Mouse (Mus musculus) heart, postnatal 25 days (tissue): Measurements from ENCODE around the gene Wars2. TPM values are rescaled to one million over a fixed set of nuclear protein-coding genes. Genes with fewer than 3 reads are reported as not detected.

Experiments
- DNase-seq: peaks from one replicate; pipeline ENCODE4 v3.0.0; 2022; ENCODE audit warnings: low spot score
- intact Hi-C: fragments of 180-260 bp; cut with DNase I; formaldehyde crosslinking; loops from one replicate; pipeline ENCODE4 v1.15.1; 2025
- total RNA-seq, 2 experiments: library from RNA; stranded (reverse); gene quantifications; 2 replicates each; pipeline ENCODE4 v1.2.3; 2021

Gene Wars2
- total RNA-seq, 2 experiments from 2014 or later, result 6.8 to 8.0 TPM

GRCm38 (mm10) chr3:99183355-99184016 is 42.6 kb downstream of the Wars2 start:
- intact Hi-C loops, result no loop called here
- DNase-seq, result no peak

DNA sequence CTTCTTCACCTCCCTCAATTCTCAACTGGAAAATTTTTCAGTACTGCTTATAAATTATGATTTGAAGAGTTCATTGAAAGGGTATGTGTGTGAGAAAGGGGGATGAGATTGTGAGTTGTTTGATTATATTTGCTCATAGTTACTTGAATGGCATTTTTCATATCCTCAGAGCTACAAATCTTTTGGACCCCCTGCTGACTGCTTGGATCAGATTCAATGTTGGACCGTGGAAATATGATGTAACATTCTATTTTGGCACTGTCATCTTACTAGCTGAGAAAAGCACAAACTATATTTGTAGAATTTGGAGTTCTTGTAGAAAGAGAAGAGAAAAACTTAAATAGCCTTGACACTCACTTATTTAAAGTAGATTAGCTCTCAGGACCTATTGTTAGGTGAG is 43.5 kb downstream of the Wars2 start:
- intact Hi-C loops, result no loop called here
- no peak for DNase-seq

DNA sequence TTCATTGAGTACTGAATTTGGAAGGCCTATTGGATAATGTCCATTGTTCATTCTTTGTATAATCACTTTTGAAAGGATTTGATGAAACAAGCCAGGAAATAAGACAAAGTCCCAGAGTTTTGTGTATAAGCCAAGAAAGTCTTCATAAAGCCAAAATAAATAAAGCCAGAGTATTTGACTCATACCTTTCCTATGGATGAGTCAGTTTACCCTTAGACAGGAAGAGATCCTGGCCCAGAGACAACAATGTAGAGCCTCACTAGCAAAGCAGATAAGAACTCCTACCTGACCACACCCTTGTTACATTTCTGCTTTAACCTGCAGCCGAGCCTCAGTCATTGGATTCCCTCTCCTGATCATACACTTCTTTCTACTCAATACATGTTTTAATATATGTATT is 47.2 kb downstream of the Wars2 start:
- intact Hi-C loops, result no loop called here
- DNase-seq, result no peak

GRCm38 (mm10) chr3:99193576-99193975 is 52.7 kb downstream of the Wars2 start:
- intact Hi-C loops, result no loop called here
- DNase-seq, result no peak

GRCm38 (mm10) chr3:99203331-99203730 is 62.5 kb downstream of the Wars2 start:
- no peak for DNase-seq
- intact Hi-C loops, result no loop called here

DNA sequence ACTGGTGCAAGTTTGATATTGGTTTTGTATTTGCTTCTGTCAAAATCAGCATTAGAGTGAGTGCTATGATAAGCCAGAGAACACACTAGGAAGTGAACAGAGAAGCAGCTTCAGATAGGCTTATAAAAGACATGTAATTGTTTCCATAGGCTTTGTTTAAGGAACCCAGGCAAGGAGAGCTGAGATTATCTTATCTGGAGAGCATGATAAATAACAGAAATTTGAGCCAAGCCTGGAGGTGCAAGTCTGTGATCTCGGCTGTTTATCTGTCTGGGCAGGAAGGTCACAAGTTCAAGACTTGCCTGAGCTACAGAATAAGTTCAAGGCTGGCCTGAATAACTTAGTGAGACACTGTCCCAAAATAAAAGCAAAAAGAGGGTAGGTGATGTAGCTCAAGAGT is 67.5 kb downstream of the Wars2 start:
- no peak for DNase-seq
- intact Hi-C loops, result no loop called here

DNA sequence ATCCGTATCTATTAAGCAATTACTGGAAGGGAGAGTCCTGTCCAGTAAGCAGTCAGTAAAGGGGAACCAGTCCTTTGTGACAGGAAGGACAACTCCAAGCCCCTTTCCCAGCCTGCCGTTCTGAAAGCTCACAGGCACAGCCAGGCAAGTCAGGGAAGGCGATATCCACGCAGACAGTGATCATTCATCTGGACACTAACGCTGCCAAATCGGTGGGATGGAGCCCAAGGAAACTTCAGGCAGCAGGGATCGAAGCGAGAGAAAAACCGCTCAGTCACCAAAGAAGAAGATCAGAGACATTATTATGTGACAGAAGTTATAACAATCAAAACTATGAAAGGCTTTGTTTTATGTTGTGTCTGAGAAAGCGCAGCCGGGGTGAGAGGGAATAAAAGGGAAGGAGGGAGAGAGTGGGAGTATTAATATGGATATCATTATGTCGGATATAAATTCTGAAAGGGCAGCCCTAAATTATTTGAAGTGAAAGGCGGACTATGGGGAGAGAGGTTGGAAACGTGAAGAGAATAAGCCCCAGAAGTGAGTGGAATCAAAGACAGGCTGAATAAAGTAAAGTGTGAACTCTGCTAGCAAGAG is 70.3 kb downstream of the Wars2 start:
- no peak for DNase-seq
- intact Hi-C loops, result no loop called here

GRCm38 (mm10) chr3:99227807-99228206 is 86.9 kb downstream of the Wars2 start:
- intact Hi-C loops, result no loop called here
- no peak for DNase-seq

- intact Hi-C loops, result loop anchor here (2.0 to 5.0 kb wide), 2 partner anchors 634 to 705 kb away; no protein-coding TSS in a partner anchor
- no peak for DNase-seq
Measured at GRCm38 (mm10) chr3:99233393-99234318, 92.8 kb downstream of the Wars2 start.

- intact Hi-C loops, result loop anchor here (2.0 to 5.0 kb wide), 2 partner anchors 633 to 704 kb away; no protein-coding TSS in a partner anchor
- DNase-seq, result no peak
Measured at GRCm38 (mm10) chr3:99234319-99234869, 93.5 kb downstream of the Wars2 start.

DNA sequence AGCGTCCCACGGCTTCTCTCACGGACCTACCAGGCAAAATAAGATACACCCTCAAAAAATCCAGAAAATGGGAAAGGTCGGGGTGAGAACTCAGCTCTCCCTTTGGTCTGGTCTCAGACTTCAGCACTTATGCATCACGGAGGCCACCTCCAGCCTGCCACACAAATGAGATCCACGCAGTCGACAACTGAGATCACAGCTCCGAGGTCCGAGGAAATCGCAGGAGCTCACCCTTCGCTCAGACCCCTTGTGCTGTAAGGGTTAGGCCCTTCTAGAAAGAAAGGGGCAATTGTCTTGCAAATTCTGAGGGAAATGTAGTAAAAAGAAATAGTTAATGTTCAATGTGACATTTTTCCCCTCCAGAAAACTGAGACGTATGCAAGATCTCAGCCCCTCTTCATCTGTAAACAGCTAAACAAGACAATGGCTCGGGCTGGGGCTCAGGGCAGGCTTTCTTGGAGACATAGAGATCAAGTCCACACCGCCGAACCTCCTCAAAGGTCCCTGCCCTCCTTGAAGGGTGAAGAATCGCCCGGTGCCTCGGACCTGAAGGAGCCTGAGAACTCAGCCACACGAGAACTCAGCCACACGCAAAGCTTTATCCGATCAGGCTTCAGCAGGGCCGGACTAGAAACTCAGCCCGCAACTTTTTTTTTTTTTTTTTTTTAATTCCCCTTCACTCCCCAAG is 94.4 kb downstream of the Wars2 start:
- DNase-seq, result no peak
- intact Hi-C loops, result loop anchor here (2.0 kb wide), 1 partner anchor 704 kb away; no protein-coding TSS in a partner anchor

GRCm38 (mm10) chr3:99235804-99236755 is 95.2 kb downstream of the Wars2 start:
- intact Hi-C loops, result loop anchor here (2.0 kb wide), 1 partner anchor 703 kb away; no protein-coding TSS in a partner anchor
- DNase-seq, result no peak

GRCm38 (mm10) chr3:99238691-99239090 is 97.8 kb downstream of the Wars2 start:
- intact Hi-C loops, result no loop called here
- DNase-seq, result no peak

DNA sequence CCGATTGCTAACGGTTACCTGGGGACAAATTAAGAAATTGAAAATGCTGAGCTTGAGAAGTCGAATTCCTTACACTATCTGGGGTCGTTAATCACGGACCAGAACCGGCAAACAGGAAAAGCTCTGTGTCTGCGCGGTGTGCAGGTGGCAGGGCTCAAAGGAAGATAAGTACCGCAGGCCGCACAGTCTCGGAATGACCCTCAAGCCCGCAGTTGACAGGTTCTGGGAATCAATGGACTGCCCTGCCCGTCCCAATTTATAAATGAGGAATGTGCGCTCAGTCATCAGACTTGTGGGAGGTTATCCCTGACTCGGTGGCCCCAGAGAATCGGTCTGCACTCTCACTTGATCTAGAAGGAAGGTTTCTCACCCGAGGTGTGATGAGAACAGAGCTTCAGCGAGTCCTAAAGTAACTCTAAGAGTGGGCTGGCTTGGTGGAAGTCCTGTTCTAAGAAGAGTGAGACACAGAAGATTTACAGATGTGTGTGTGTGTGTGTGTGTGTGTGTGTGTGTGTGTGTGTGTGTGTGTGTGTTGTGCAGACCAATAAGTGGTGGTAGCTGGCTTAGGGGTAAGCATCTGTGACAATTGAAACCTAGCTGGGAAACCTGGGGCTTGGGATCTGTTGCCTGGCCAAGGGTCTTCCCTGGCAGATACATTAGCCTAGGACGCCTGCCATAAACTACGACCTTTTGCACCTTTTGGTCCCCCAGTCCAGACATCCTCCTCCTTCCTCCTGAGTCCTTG is 98.6 kb downstream of the Wars2 start:
- intact Hi-C loops, result no loop called here
- no peak for DNase-seq

GRCm38 (mm10) chr3:99240213-99240720 is 99.4 kb downstream of the Wars2 start, which contains the start of gene Tbx15:
Gene Tbx15 (plus strand): TSS chr3:99240381.
- no peak for DNase-seq
- intact Hi-C loops, result no loop called here

DNA sequence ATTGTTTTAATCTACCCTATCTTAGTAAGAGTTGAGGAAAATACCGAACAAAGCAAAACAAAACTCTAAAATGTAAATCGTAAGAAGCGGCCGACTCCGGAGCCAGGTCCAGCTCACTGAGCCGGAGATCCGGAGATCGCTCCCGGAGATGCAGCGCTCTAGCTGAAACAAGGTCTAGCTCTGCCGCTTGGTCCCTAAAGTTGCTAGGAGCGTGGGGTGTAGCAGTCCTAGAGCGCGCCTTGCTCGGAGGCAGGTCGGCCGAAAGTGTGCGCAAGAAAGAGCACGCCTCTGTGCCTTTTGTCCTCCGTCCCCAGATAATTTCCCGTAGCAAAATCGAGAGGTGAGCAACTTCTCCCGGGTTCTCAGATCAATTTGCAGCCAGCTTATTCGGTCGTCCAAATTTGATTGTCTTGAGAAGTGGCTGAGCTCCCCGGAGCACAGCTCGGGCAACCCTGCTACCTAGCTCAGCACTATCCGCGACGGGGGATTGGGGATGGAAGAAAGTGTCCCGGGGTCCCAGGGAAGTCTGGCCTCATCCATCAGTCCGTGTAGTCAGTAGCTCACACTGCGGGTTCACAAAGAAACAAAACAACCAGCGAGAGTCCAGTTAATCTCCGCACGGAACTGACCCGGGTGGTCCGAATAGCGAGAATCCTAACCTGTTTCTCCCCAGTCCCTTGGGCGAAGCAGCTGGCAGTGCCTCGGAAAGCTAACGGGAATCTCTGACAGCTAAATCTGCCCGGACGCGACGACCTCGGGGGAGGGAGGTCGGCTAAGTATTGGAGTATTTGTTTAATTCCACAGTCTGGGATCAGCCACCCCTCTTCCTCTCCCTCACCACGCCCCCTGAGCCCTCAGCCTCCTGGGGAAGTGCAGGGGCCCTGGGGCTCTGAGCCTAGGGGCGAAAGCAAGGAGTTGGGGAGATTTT is 100.2 kb downstream of the Wars2 start:
- intact Hi-C loops, result no loop called here
- no peak for DNase-seq

GRCm38 (mm10) chr3:99242481-99242880 is 101.6 kb downstream of the Wars2 start:
- DNase-seq, result no peak
- intact Hi-C loops, result no loop called here
